Mouse (Mus musculus): ENCODE measurements at regions not wholly inside any gene's neighbourhood (a gene's known extent, or its start where the extent isn't known, plus 50 kb on each side); places are given as distances from the start of the nearest gene placed in this dataset.

- no peaks in the 10 kb centered on the region for H3K79me2 ChIP-seq (ENCODE audit: control insufficient read depth, insufficient read depth, low read length)
- no peak overlapping the region for H3K4me3 ChIP-seq (ENCODE audit: insufficient read depth, low read depth, low read length)
- H3K36me3 ChIP-seq (ENCODE audit: control insufficient read depth, insufficient read depth, low read length) = no peaks in the 10 kb centered on the region
- DNase-seq (ENCODE audit: extremely low read depth, low read depth, low spot score) = no peak
- H3K4me1 ChIP-seq (ENCODE audit: control insufficient read depth, insufficient read depth, low read length) = peaks cover 2% of the 10 kb centered on the region; the same call in 1 of the 2 replicates
- no peak for TF ChIP-seq POLR2A (IDR thresholded peaks at IDR 0.05; ENCODE audit: extremely low read depth, insufficient read depth, low read length)
- no peak for TF ChIP-seq CTCF (IDR thresholded peaks at IDR 0.05; ENCODE audit: low read depth, low read length)
- no peak overlapping the region for H3K9ac ChIP-seq (ENCODE audit: low read depth, low read length)
- H3K27me3 ChIP-seq (ENCODE audit: control insufficient read depth, insufficient read depth, low read length) = no peaks in the 10 kb centered on the region
- 83% methylated on average over 4 of the region's 4 CpGs for WGBS
- H3K27ac ChIP-seq (replicated peaks; ENCODE audit: insufficient read depth, low read depth, low read length) = no peak overlapping the region
These were observed 125.0 kb downstream of the Bcl2l11 start for GRCm38 (mm10) chr2:128250841-128251240.

GRCm38 (mm10) chr2:128256651-128257050 lies 130.8 kb downstream of the Bcl2l11 start:
- no peak for TF ChIP-seq CTCF (IDR thresholded peaks at IDR 0.05; ENCODE audit: low read depth, low read length)
- TF ChIP-seq POLR2A (IDR thresholded peaks at IDR 0.05; ENCODE audit: extremely low read depth, insufficient read depth, low read length) = no peak
- H3K4me1 ChIP-seq (ENCODE audit: control insufficient read depth, insufficient read depth, low read length) = no peaks in the 10 kb centered on the region
- no peak overlapping the region for H3K9ac ChIP-seq (ENCODE audit: low read depth, low read length)
- no peak overlapping the region for H3K4me3 ChIP-seq (ENCODE audit: insufficient read depth, low read depth, low read length)
- WGBS = 48% methylated on average over 6 of the region's 6 CpGs
- no peak for DNase-seq (ENCODE audit: extremely low read depth, low read depth, low spot score)
- H3K79me2 ChIP-seq (ENCODE audit: control insufficient read depth, insufficient read depth, low read length) = no peaks in the 10 kb centered on the region
- H3K27ac ChIP-seq (replicated peaks; ENCODE audit: insufficient read depth, low read depth, low read length) = no peak overlapping the region
- H3K36me3 ChIP-seq (ENCODE audit: control insufficient read depth, insufficient read depth, low read length) = no peaks in the 10 kb centered on the region
- H3K27me3 ChIP-seq (ENCODE audit: control insufficient read depth, insufficient read depth, low read length) = no peaks in the 10 kb centered on the region

DNA sequence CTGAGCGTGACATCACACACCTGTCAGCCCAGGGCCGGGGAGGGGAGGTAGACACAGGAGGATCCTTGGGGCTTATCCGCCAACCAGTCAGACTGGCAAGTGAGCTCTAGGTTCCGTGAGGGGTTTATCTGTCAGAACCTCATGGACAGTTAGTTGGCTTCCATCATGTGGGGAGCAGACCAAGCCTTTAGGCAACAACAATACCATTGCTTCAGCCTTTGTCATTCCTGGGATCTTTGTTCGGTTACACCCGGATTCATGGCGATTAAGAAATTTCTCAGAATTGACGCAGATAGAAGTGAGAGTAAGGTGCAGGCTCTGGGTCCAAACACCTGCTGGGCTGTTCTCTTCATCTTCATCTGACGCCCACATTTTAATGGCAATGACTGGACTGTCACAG lies 131.4 kb downstream of the Bcl2l11 start:
- Histone ChIP-seq H3K4me3 (ENCODE audit: insufficient read depth, low read depth, low read length) (no peak overlapping the region), H3K4me1 (ENCODE audit: control insufficient read depth, insufficient read depth, low read length) (no peaks in the 10 kb centered on the region)

GRCm38 (mm10) chr2:128263880-128264279 lies 138.0 kb downstream of the Bcl2l11 start:
- H3K4me3 ChIP-seq (ENCODE audit: insufficient read depth, low read depth, low read length) = no peak overlapping the region
- no peak for DNase-seq (ENCODE audit: extremely low read depth, low read depth, low spot score)
- no peaks in the 10 kb centered on the region for H3K36me3 ChIP-seq (ENCODE audit: control insufficient read depth, insufficient read depth, low read length)
- H3K27me3 ChIP-seq (ENCODE audit: control insufficient read depth, insufficient read depth, low read length) = no peaks in the 10 kb centered on the region
- H3K9ac ChIP-seq (ENCODE audit: low read depth, low read length) = no peak overlapping the region
- H3K27ac ChIP-seq (replicated peaks; ENCODE audit: insufficient read depth, low read depth, low read length) = no peak overlapping the region
- WGBS = 95% methylated on average over 3 of the region's 3 CpGs
- TF ChIP-seq CTCF (IDR thresholded peaks at IDR 0.05; ENCODE audit: low read depth, low read length) (no peak), POLR2A (IDR thresholded peaks at IDR 0.05; ENCODE audit: extremely low read depth, insufficient read depth, low read length) (no peak)
- no peaks in the 10 kb centered on the region for H3K79me2 ChIP-seq (ENCODE audit: control insufficient read depth, insufficient read depth, low read length)
- H3K4me1 ChIP-seq (ENCODE audit: control insufficient read depth, insufficient read depth, low read length) = no peaks in the 10 kb centered on the region

More for the DNA sequence above, 131.4 kb downstream of the Bcl2l11 start:
- Histone ChIP-seq H3K79me2 (ENCODE audit: control insufficient read depth, insufficient read depth, low read length) (no peaks in the 10 kb centered on the region), H3K27ac (replicated peaks; ENCODE audit: insufficient read depth, low read depth, low read length) (no peak overlapping the region), H3K9ac (ENCODE audit: low read depth, low read length) (no peak overlapping the region), H3K27me3 (ENCODE audit: control insufficient read depth, insufficient read depth, low read length) (no peaks in the 10 kb centered on the region), H3K36me3 (ENCODE audit: control insufficient read depth, insufficient read depth, low read length) (no peaks in the 10 kb centered on the region)
- no peak for DNase-seq (ENCODE audit: extremely low read depth, low read depth, low spot score)
- TF ChIP-seq CTCF (IDR thresholded peaks at IDR 0.05; ENCODE audit: low read depth, low read length) (no peak), POLR2A (IDR thresholded peaks at IDR 0.05; ENCODE audit: extremely low read depth, insufficient read depth, low read length) (no peak)
- WGBS = 90% methylated on average over 9 of the region's 9 CpGs

DNA sequence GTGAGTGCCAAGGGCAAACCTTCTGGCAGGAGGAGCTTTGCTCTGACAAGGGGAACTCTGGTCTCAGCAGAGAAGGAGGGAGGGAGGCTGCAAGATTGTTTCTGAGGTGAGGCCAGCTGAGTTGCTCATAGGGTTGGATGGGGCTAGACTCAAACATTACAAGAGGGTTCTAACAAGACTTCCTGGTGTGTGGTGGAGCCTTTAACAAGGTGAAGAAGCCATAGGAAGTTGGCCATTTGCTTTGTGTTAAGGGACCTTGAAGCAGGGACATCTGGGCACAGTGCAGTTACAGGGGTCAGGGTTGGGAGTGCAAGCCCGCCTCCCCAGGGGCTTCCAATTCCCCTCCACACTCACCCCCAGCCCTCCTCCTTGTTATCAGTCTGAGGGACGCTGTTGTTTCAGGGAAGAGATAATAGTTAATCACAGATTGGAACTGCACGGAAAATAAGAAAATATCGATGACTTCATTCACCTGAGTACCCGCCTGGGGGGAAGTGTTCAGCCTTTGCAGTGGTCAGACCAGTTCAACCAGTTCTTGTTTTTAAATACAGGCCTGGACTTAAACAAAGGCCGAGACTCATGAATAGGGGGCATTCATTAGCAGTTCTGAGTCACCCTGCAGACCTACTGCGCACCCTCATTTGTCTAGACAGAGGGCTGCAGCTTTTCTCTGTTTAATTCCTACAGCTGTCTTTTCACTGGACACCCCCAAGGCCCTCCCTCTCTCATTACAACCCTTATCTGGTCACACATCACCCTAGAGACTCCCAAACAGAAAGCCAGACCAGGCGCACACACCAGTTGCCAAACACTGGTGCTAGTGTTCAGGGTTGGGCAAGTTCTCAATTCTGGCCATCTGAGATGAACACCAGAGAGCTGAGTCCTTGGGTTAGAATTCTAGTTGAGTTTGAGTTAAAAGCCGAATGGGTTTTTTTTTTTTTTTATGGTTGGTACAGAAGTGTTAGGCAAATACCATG lies 139.5 kb downstream of the Bcl2l11 start:
- no peak for TF ChIP-seq CTCF (IDR thresholded peaks at IDR 0.05; ENCODE audit: low read depth, low read length)
- no peak for TF ChIP-seq POLR2A (IDR thresholded peaks at IDR 0.05; ENCODE audit: extremely low read depth, insufficient read depth, low read length)
- Histone ChIP-seq H3K27me3 (ENCODE audit: control insufficient read depth, insufficient read depth, low read length) (no peaks in the 10 kb centered on the region), H3K4me1 (ENCODE audit: control insufficient read depth, insufficient read depth, low read length) (no peaks in the 10 kb centered on the region), H3K4me3 (ENCODE audit: insufficient read depth, low read depth, low read length) (no peak overlapping the region), H3K36me3 (ENCODE audit: control insufficient read depth, insufficient read depth, low read length) (no peaks in the 10 kb centered on the region), H3K27ac (replicated peaks; ENCODE audit: insufficient read depth, low read depth, low read length) (no peak overlapping the region), H3K79me2 (ENCODE audit: control insufficient read depth, insufficient read depth, low read length) (no peaks in the 10 kb centered on the region), H3K9ac (ENCODE audit: low read depth, low read length) (no peak overlapping the region)
- 81% methylated on average over 9 of the region's 9 CpGs for WGBS
- no peak for DNase-seq (ENCODE audit: extremely low read depth, low read depth, low spot score)
